Mouse (Mus musculus) olfactory bulb, adult 2 months (tissue): Measurements from ENCODE around the gene Sufu.

Experiments
- CTCF ChIP-seq: fragments of 200-500 bp; IDR thresholded peaks from 2 replicates; pipeline ENCODE4 v1.5.1; 2012; ENCODE audit warnings: low read depth, mild to moderate bottlenecking, low read length, moderate library complexity; ENCODE audit not compliant: insufficient read depth
- POLR2A ChIP-seq: fragments of 200-500 bp; IDR thresholded peaks from 2 replicates; pipeline ENCODE4 v1.6.1; 2012; ENCODE audit warnings: mild to moderate bottlenecking, low read depth, low read length, moderate library complexity; ENCODE audit not compliant: insufficient read depth

GRCm38 (mm10) chr19:46518828-46519621 lies 122.3 kb downstream of the Sufu start:
- no peak for TF ChIP-seq CTCF
- TF ChIP-seq POLR2A = no peak
